Comparison of ENCODE assay signal across 10 mouse cellular contexts in the genomic region with DNA sequence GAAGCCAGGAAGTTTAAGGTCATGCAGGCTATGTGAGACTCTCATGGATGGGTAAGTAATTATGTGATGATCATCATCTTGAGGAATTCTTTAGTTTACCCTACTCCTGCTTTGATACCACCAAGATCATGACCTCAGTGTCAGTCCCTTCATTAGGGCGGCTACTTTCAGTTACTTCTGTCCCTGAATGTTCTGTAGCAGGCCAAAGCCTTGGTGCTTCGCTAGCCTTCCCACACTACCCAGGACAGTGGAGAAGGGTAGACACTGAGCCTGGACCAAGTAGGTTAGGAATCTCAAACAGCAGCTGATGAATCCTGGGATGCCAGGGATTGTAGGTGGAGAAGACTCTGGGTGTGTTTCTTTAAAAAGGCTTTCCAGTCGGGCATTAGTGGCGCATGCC. TPM values are rescaled to one million over a fixed set of nuclear protein-coding genes. Genes with fewer than 3 reads are reported as not detected.
DNase-seq lines count a peak whose midpoint lies in the region; ATAC-seq and TF ChIP-seq lines count a peak whose summit lies in the region.
"Had no signal": no experiment of that assay in that cellular context is flagged by ENCODE, and none has a peak within 500 bp of the region (broad histone marks: within the 10 kb centered on the region; RNA-seq: fewer than 3 reads in every experiment).

No protein-coding gene starts in this region.

- no peak for TF ChIP-seq CTCF in heart, adult 2 months (IDR thresholded peaks at IDR 0.05)
- no peak for TF ChIP-seq CTCF in lung, embryonic 14.5 days (IDR thresholded peaks at IDR 0.05; ENCODE audit: low read depth)

- no peak for ATAC-seq in lung, embryonic 14.5 days (ENCODE audit: insufficient read depth)
- no peak for ATAC-seq in intestine, embryonic 15.5 days
- no peak for ATAC-seq in neural tube, embryonic 14.5 days (ENCODE audit: low read depth)
- ATAC-seq: activated CD4-positive, CD25-positive, alpha-beta regulatory T cell, adult 4 months had no signal

- DNase-seq in heart, adult 2 months, result no peak
- DNase-seq in heart, adult 18-20 months, result no peak
- no peak for DNase-seq in lung, embryonic 14.5 days
- no peak for DNase-seq in lung, adult 18-20 months
- no peak for DNase-seq in thymus, postnatal 10 days (ENCODE audit: low spot score in 2 of 2)
- no peak for DNase-seq in left cerebral cortex, adult 9 months (ENCODE audit: low spot score in 2 of 2)
- DNase-seq: cerebellum, postnatal 25 days had no signal

- no peaks in the 10 kb centered on the region for H3K27me3 ChIP-seq in heart, adult 2 months (ENCODE audit: control insufficient read depth, insufficient read depth, low read length)
- H3K27me3 ChIP-seq in lung, embryonic 14.5 days (ENCODE audit: insufficient read depth, low read length), result no peaks in the 10 kb centered on the region
- H3K27me3 ChIP-seq in intestine, embryonic 15.5 days (replicated peaks), result no peaks in the 10 kb centered on the region
- no peaks in the 10 kb centered on the region for H3K27me3 ChIP-seq in neural tube, embryonic 14.5 days (ENCODE audit: control insufficient read depth, insufficient read depth, low read length)

- no peak for TF ChIP-seq EP300 in heart, adult 2 months (IDR thresholded peaks at IDR 0.05; ENCODE audit: insufficient read depth, low read depth, low read length)

- intact Hi-C loops in heart, adult 2 months (cut with DNase I), result loop anchor here (1.0 kb wide), 1 partner anchor 10 kb away; no protein-coding TSS in a partner anchor

- no peak for TF ChIP-seq POLR2A in heart, adult 2 months (IDR thresholded peaks at IDR 0.05; ENCODE audit: insufficient read depth, low read depth, low read length)

- H3K4me1 ChIP-seq in heart, adult 2 months (ENCODE audit: control insufficient read depth, insufficient read depth, low read length), result peaks cover 6% of the 10 kb centered on the region
- H3K4me1 ChIP-seq in lung, embryonic 14.5 days (ENCODE audit: insufficient read depth), result peaks cover 12% of the 10 kb centered on the region; the same call in 1 of the 2 replicates
- peaks cover 42% of the 10 kb centered on the region for H3K4me1 ChIP-seq in intestine, embryonic 15.5 days (replicated peaks)
- peaks cover 29% of the 10 kb centered on the region for H3K4me1 ChIP-seq in neural tube, embryonic 14.5 days (ENCODE audit: control insufficient read depth, insufficient read depth, low read length)

- H3K4me3 ChIP-seq in heart, adult 2 months, result no peak overlapping the region; the same call in 1 of the 2 replicates
- H3K4me3 ChIP-seq in lung, embryonic 14.5 days (ENCODE audit: low read depth, low read length), result no peak overlapping the region
- no peak overlapping the region for H3K4me3 ChIP-seq in intestine, embryonic 15.5 days (replicated peaks)
- no peak overlapping the region for H3K4me3 ChIP-seq in neural tube, embryonic 14.5 days (ENCODE audit: low read depth, low read length)

- H3K27ac ChIP-seq in heart, adult 2 months, result peak overlapping the region; percentile 97
- H3K27ac ChIP-seq in lung, embryonic 14.5 days (ENCODE audit: low read depth), result no peak overlapping the region
- H3K27ac ChIP-seq in intestine, embryonic 15.5 days, result no peak overlapping the region
- no peak overlapping the region for H3K27ac ChIP-seq in neural tube, embryonic 14.5 days (ENCODE audit: low read depth, low read length)

- H3K79me2 ChIP-seq in heart, adult 2 months (replicated peaks; ENCODE audit: control insufficient read depth, insufficient read depth, low read length), result peaks cover 2% of the 10 kb centered on the region; the same call in 1 of the 2 replicates

- H3K9ac ChIP-seq in heart, adult 2 months (ENCODE audit: low read depth, low read length), result no peak overlapping the region
- no peak overlapping the region for H3K9ac ChIP-seq in lung, embryonic 14.5 days
- no peak overlapping the region for H3K9ac ChIP-seq in intestine, embryonic 15.5 days
- no peak overlapping the region for H3K9ac ChIP-seq in neural tube, embryonic 14.5 days (replicated peaks; ENCODE audit: low read depth, low read length)

- 86% methylated on average over 4 of the region's 4 CpGs for whole genome bisulfite sequencing in heart, adult 2 months
- WGBS in lung, embryonic 14.5 days, result 92% methylated on average over 4 of the region's 4 CpGs
- 86% methylated on average over 4 of the region's 4 CpGs for WGBS in intestine, embryonic 15.5 days
- 90% methylated on average over 4 of the region's 4 CpGs for WGBS in neural tube, embryonic 14.5 days

- no peaks in the 10 kb centered on the region for H3K36me3 ChIP-seq in heart, adult 2 months (ENCODE audit: control insufficient read depth, insufficient read depth, low read length)
- H3K36me3 ChIP-seq in lung, embryonic 14.5 days (ENCODE audit: insufficient read depth), result peaks cover 54% of the 10 kb centered on the region
- H3K36me3 ChIP-seq in intestine, embryonic 15.5 days, result peaks cover 28% of the 10 kb centered on the region
- H3K36me3 ChIP-seq in neural tube, embryonic 14.5 days (ENCODE audit: control insufficient read depth, insufficient read depth, low read length), result peaks cover 21% of the 10 kb centered on the region

- H3K4me2 ChIP-seq in lung, embryonic 14.5 days, result peak overlapping the region; percentile 71
- H3K4me2 ChIP-seq in intestine, embryonic 15.5 days (replicated peaks), result peak overlapping the region; percentile 87
- peak overlapping the region; percentile 73 for H3K4me2 ChIP-seq in neural tube, embryonic 14.5 days (ENCODE audit: low read depth, low read length)

- H3K9me3 ChIP-seq in lung, embryonic 14.5 days (ENCODE audit: low read depth, low read length), result no peaks in the 10 kb centered on the region
- H3K9me3 ChIP-seq in intestine, embryonic 15.5 days, result no peaks in the 10 kb centered on the region
- H3K9me3 ChIP-seq in neural tube, embryonic 14.5 days (ENCODE audit: control insufficient read depth, low read length), result no peaks in the 10 kb centered on the region

RNA-seq across cellular contexts. Expression of a gene that starts 1.2 kb away (rescaled TPM):
- 10 to 100 TPM; 23.2 to 24.7 TPM for total RNA-seq in heart, adult 2 months (2021)
- 21.1 and 27.6 TPM in 2 replicates for polyA plus RNA-seq in heart, adult 2 months (2012; rRNA removed)
- 10 to 100 TPM; 18.9 to 19.1 TPM for total RNA-seq in heart, adult 18-20 months (2021)
- polyA plus RNA-seq in lung, embryonic 14.5 days (2014; fragmentation: Nextera tagmentation; extraction: Ambion mirVana), result 84.4 and 84.8 TPM in 2 replicates
- polyA plus RNA-seq in intestine, embryonic 15.5 days (2015; fragmentation: Nextera tagmentation; extraction: Ambion mirVana), result 154 and 170 TPM in 2 replicates
- polyA plus RNA-seq in neural tube, embryonic 14.5 days (2014; fragmentation: Nextera tagmentation; extraction: Ambion mirVana), result 93.0 and 119 TPM in 2 replicates

RNA-seq across cellular contexts. Expression of a gene that starts 5.2 kb away (rescaled TPM):
- 10 to 100 TPM; 14.6 to 15.2 TPM for total RNA-seq in heart, adult 2 months (2021)
- polyA plus RNA-seq in heart, adult 2 months (2012; rRNA removed), result 27.5 and 33.7 TPM in 2 replicates
- total RNA-seq in heart, adult 18-20 months (2021), result 10 to 100 TPM; 14.7 TPM
- polyA plus RNA-seq in lung, embryonic 14.5 days (2014; fragmentation: Nextera tagmentation; extraction: Ambion mirVana), result 53.3 and 55.9 TPM in 2 replicates
- polyA plus RNA-seq in intestine, embryonic 15.5 days (2015; fragmentation: Nextera tagmentation; extraction: Ambion mirVana), result 187 and 198 TPM in 2 replicates
- 7.6 and 17.6 TPM in 2 replicates for polyA plus RNA-seq in neural tube, embryonic 14.5 days (2014; fragmentation: Nextera tagmentation; extraction: Ambion mirVana)

RNA-seq across cellular contexts. Expression of a gene that starts 6.0 kb away (rescaled TPM):
- 100 to 1,000 TPM; 413 to 501 TPM for total RNA-seq in heart, adult 2 months (2021)
- polyA plus RNA-seq in heart, adult 2 months (2012; rRNA removed), result 257 and 355 TPM in 2 replicates
- total RNA-seq in heart, adult 18-20 months (2021), result 100 to 1,000 TPM; 462 to 481 TPM
- polyA plus RNA-seq in lung, embryonic 14.5 days (2014; fragmentation: Nextera tagmentation; extraction: Ambion mirVana), result 42.5 and 44.6 TPM in 2 replicates
- 44.0 and 46.7 TPM in 2 replicates for polyA plus RNA-seq in intestine, embryonic 15.5 days (2015; fragmentation: Nextera tagmentation; extraction: Ambion mirVana)
- polyA plus RNA-seq in neural tube, embryonic 14.5 days (2014; fragmentation: Nextera tagmentation; extraction: Ambion mirVana), result 52.0 and 60.9 TPM in 2 replicates

RNA-seq across cellular contexts. Expression of a gene that starts 6.7 kb away (rescaled TPM):
- 10 to 100 TPM; 85.8 to 91.0 TPM for total RNA-seq in heart, adult 2 months (2021)
- 42.3 and 56.8 TPM in 2 replicates for polyA plus RNA-seq in heart, adult 2 months (2012; rRNA removed)
- total RNA-seq in heart, adult 18-20 months (2021), result 10 to 100 TPM; 78.3 to 95.2 TPM
- 218 and 224 TPM in 2 replicates for polyA plus RNA-seq in lung, embryonic 14.5 days (2014; fragmentation: Nextera tagmentation; extraction: Ambion mirVana)
- 177 and 188 TPM in 2 replicates for polyA plus RNA-seq in intestine, embryonic 15.5 days (2015; fragmentation: Nextera tagmentation; extraction: Ambion mirVana)
- polyA plus RNA-seq in neural tube, embryonic 14.5 days (2014; fragmentation: Nextera tagmentation; extraction: Ambion mirVana), result 140 and 162 TPM in 2 replicates

RNA-seq across cellular contexts. Expression of a gene that starts 10.9 kb away (rescaled TPM):
- total RNA-seq in heart, adult 2 months (2021), result 10 to 100 TPM; 45.6 to 57.4 TPM
- polyA plus RNA-seq in heart, adult 2 months (2012; rRNA removed), result 57.6 and 68.4 TPM in 2 replicates
- total RNA-seq in heart, adult 18-20 months (2021), result 10 to 100 TPM; 54.6 to 55.1 TPM
- 18.6 and 22.8 TPM in 2 replicates for polyA plus RNA-seq in lung, embryonic 14.5 days (2014; fragmentation: Nextera tagmentation; extraction: Ambion mirVana)
- 22.7 and 27.5 TPM in 2 replicates for polyA plus RNA-seq in intestine, embryonic 15.5 days (2015; fragmentation: Nextera tagmentation; extraction: Ambion mirVana)
- polyA plus RNA-seq in neural tube, embryonic 14.5 days (2014; fragmentation: Nextera tagmentation; extraction: Ambion mirVana), result 23.7 and 28.5 TPM in 2 replicates
